In genomic region chr9:15420677-15421076, GRCm38 (mm10) we compare ENCODE assay signal across 24 mouse cellular contexts.
DNase-seq lines count a peak whose midpoint lies in the region; ATAC-seq and TF ChIP-seq lines count a peak whose summit lies in the region.
"Had no signal": no experiment of that assay in that cellular context is flagged by ENCODE, and none has a peak within 500 bp of the region (broad histone marks: within the 10 kb centered on the region; RNA-seq: fewer than 3 reads in every experiment).

No protein-coding gene starts in this region.

- no peaks in the 10 kb centered on the region for H3K9me3 ChIP-seq in midbrain, embryonic 13.5 days
- no peaks in the 10 kb centered on the region for H3K9me3 ChIP-seq in midbrain, postnatal 0 days (ENCODE audit: low read length)
- H3K9me3 ChIP-seq in forebrain, embryonic 16.5 days (ENCODE audit: control insufficient read depth, low read length) = no peaks in the 10 kb centered on the region
- H3K9me3 ChIP-seq: embryonic facial prominence, embryonic 13.5 days; heart, embryonic 13.5 days; kidney, embryonic 15.5 days had no signal

- H3K4me1 ChIP-seq in heart, adult 2 months (ENCODE audit: control insufficient read depth, insufficient read depth, low read length) = no peaks in the 10 kb centered on the region
- H3K4me1 ChIP-seq in midbrain, embryonic 13.5 days (replicated peaks) = peaks cover 13% of the 10 kb centered on the region; the same call in 1 of the 2 replicates
- H3K4me1 ChIP-seq in midbrain, postnatal 0 days (ENCODE audit: insufficient read depth, low read length) = no peaks in the 10 kb centered on the region
- H3K4me1 ChIP-seq in forebrain, embryonic 16.5 days (replicated peaks; ENCODE audit: control insufficient read depth, insufficient read depth, low read length) = peaks cover 16% of the 10 kb centered on the region

- intact Hi-C loops in heart, adult 2 months (cut with DNase I) = no loop called here

- no peaks in the 10 kb centered on the region for H3K79me2 ChIP-seq in heart, adult 2 months (replicated peaks; ENCODE audit: control insufficient read depth, insufficient read depth, low read length)

- no peak overlapping the region for H3K27ac ChIP-seq in heart, adult 2 months
- H3K27ac ChIP-seq in midbrain, embryonic 13.5 days = no peak overlapping the region
- no peak overlapping the region for H3K27ac ChIP-seq in midbrain, postnatal 0 days (ENCODE audit: low read depth, low read length)
- H3K27ac ChIP-seq in forebrain, embryonic 16.5 days (ENCODE audit: low read length) = peak overlapping the region; percentile 73
- H3K27ac ChIP-seq: embryonic facial prominence, embryonic 13.5 days; heart, embryonic 13.5 days; hindbrain, postnatal 0 days; kidney, embryonic 15.5 days had no signal

- no peak for TF ChIP-seq EP300 in heart, adult 2 months (IDR thresholded peaks at IDR 0.05; ENCODE audit: insufficient read depth, low read depth, low read length)

- TF ChIP-seq POLR2A in heart, adult 2 months (IDR thresholded peaks at IDR 0.05; ENCODE audit: insufficient read depth, low read depth, low read length) = no peak

- ATAC-seq in midbrain, embryonic 13.5 days = peak; percentile 28
- no peak for ATAC-seq in midbrain, postnatal 0 days (ENCODE audit: low FRiP score)
- peak; percentile 73 for ATAC-seq in forebrain, embryonic 16.5 days
- ATAC-seq: intestine, embryonic 16.5 days had no signal

- WGBS in heart, adult 2 months = 75% methylated on average over 4 of the region's 4 CpGs
- 52% methylated on average over 4 of the region's 4 CpGs for WGBS in midbrain, embryonic 13.5 days
- WGBS in midbrain, postnatal 0 days = 49% methylated on average over 4 of the region's 4 CpGs
- 25% methylated on average over 4 of the region's 4 CpGs for WGBS in forebrain, embryonic 16.5 days

- H3K4me3 ChIP-seq in heart, adult 2 months = no peak overlapping the region
- H3K4me3 ChIP-seq in midbrain, embryonic 13.5 days (replicated peaks) = no peak overlapping the region
- no peak overlapping the region for H3K4me3 ChIP-seq in midbrain, postnatal 0 days (ENCODE audit: low read depth, low read length)
- no peak overlapping the region for H3K4me3 ChIP-seq in forebrain, embryonic 16.5 days (replicated peaks; ENCODE audit: low read length)
- H3K4me3 ChIP-seq: embryonic facial prominence, embryonic 13.5 days; erythroblast, embryonic 14.5 days; heart, embryonic 13.5 days; kidney, embryonic 15.5 days had no signal

- peak; percentile 46 for DNase-seq in heart, adult 11 months
- no peak for DNase-seq in heart, adult 2 months
- DNase-seq in midbrain, postnatal 0 days (ENCODE audit: low spot score) = no peak
- peak; percentile 5 for DNase-seq in embryo, embryonic 10.5 days (ENCODE audit: low spot score)
- no peak for DNase-seq in layer of hippocampus, postnatal 25 days (ENCODE audit: extremely low spot score in 1 of 2, low spot score in 1 of 2)
- DNase-seq in layer of hippocampus, postnatal 10 days (ENCODE audit: low spot score in 2 of 2) = no peak
- DNase-seq: adrenal gland, postnatal 25 days; cerebellum, adult 11 months; cerebellum, adult 9-11 months; gastrocnemius, postnatal 10 days; heart, adult 18-20 months; heart, postnatal 14 days; lung, postnatal 10 days; retina, postnatal 1 day; right cerebral cortex, postnatal 25 days; spleen, adult 18-20 months had no signal

- no peak for TF ChIP-seq CTCF in heart, adult 2 months (IDR thresholded peaks at IDR 0.05)
- TF ChIP-seq CTCF in midbrain, postnatal 0 days (IDR thresholded peaks at IDR 0.05) = no peak

- H3K4me2 ChIP-seq in midbrain, embryonic 13.5 days (replicated peaks) = no peak overlapping the region
- H3K4me2 ChIP-seq in midbrain, postnatal 0 days (ENCODE audit: low read depth, low read length, poor library complexity, severe bottlenecking) = no peak overlapping the region
- H3K4me2 ChIP-seq in forebrain, embryonic 16.5 days (ENCODE audit: low read length) = no peak overlapping the region
- H3K4me2 ChIP-seq: embryonic facial prominence, embryonic 13.5 days; heart, embryonic 13.5 days; kidney, embryonic 15.5 days had no signal

- H3K27me3 ChIP-seq in heart, adult 2 months (ENCODE audit: control insufficient read depth, insufficient read depth, low read length) = no peaks in the 10 kb centered on the region
- H3K27me3 ChIP-seq in midbrain, embryonic 13.5 days = no peaks in the 10 kb centered on the region
- H3K27me3 ChIP-seq in midbrain, postnatal 0 days (ENCODE audit: insufficient read depth, low read length) = no peaks in the 10 kb centered on the region
- no peaks in the 10 kb centered on the region for H3K27me3 ChIP-seq in forebrain, embryonic 16.5 days (replicated peaks; ENCODE audit: control insufficient read depth, insufficient read depth, low read length)
- H3K27me3 ChIP-seq: embryonic facial prominence, embryonic 13.5 days; heart, embryonic 13.5 days; kidney, embryonic 15.5 days had no signal

- H3K36me3 ChIP-seq in heart, adult 2 months (ENCODE audit: control insufficient read depth, insufficient read depth, low read length) = no peaks in the 10 kb centered on the region
- no peaks in the 10 kb centered on the region for H3K36me3 ChIP-seq in midbrain, embryonic 13.5 days
- H3K36me3 ChIP-seq in midbrain, postnatal 0 days (ENCODE audit: insufficient read depth, low read length) = no peaks in the 10 kb centered on the region
- no peaks in the 10 kb centered on the region for H3K36me3 ChIP-seq in forebrain, embryonic 16.5 days (ENCODE audit: control insufficient read depth, insufficient read depth)
- H3K36me3 ChIP-seq: embryonic facial prominence, embryonic 13.5 days; heart, embryonic 13.5 days; kidney, embryonic 15.5 days had no signal

- H3K9ac ChIP-seq in heart, adult 2 months (ENCODE audit: low read depth, low read length) = no peak overlapping the region
- H3K9ac ChIP-seq in midbrain, embryonic 13.5 days (replicated peaks) = no peak overlapping the region
- no peak overlapping the region for H3K9ac ChIP-seq in midbrain, postnatal 0 days (replicated peaks; ENCODE audit: low read length, poor library complexity, severe bottlenecking)
- H3K9ac ChIP-seq in forebrain, embryonic 16.5 days (replicated peaks; ENCODE audit: low read depth, low read length) = no peak overlapping the region
- H3K9ac ChIP-seq: embryonic facial prominence, embryonic 13.5 days; heart, embryonic 13.5 days; kidney, embryonic 15.5 days had no signal

Comparison
In these comparisons a context has a peak if more than half of its experiments do, and no peak if none do; other contexts are left out.
1. DNase-seq: peak in heart, adult 11 months (single experiment) and embryo, embryonic 10.5 days (single experiment); none in heart, adult 2 months (0 of 2), midbrain, postnatal 0 days (single experiment), layer of hippocampus, postnatal 25 days (0 of 2) and layer of hippocampus, postnatal 10 days (0 of 2).